Mouse (Mus musculus) c-Kit-positive CD71-positive TER-119-negative erythroid progenitor cells, embryonic 14.5 days (primary cell): ENCODE data around the gene 3830406C13Rik.

Source experiments
- DNase-seq: peaks from one replicate; pipeline ENCODE4 v3.0.0-alpha.2; 2013; ENCODE audit warnings: low read depth

The 3830406C13Rik gene

DNA sequence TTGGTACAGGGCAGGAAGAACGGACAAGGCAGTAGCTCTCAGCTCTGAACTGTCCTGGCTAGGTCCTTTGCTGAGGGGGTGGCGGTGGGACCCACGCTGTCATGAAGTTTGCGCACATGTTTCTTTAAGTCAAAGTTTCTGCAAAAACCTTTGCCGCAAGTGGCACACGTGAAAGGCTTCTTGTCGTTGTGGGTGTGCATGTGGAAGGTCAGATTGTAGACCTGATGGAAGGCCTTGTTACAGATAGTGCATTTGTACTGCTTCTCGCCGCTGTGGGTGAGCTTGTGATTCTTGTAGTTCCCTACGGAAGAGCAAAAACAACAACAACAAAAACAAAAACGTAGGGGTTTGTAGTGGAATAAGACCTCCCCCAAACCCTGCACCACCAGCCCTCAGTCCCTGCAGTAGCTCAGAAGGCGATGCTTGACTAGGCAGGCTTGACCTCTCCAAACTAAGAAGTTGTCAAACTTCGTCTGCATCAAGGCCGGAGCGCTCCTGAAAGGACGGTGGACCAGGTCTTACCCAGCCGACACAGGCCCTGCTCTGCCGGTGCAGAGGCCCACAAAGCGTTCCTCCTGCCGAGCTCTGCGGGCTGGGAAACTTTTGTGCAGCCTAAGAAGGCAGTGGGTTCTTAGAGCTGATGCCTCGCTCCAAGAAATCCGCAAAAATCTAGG is 58.6 kb downstream of the 3830406C13Rik start:
- DNase-seq, result no peak

DNA sequence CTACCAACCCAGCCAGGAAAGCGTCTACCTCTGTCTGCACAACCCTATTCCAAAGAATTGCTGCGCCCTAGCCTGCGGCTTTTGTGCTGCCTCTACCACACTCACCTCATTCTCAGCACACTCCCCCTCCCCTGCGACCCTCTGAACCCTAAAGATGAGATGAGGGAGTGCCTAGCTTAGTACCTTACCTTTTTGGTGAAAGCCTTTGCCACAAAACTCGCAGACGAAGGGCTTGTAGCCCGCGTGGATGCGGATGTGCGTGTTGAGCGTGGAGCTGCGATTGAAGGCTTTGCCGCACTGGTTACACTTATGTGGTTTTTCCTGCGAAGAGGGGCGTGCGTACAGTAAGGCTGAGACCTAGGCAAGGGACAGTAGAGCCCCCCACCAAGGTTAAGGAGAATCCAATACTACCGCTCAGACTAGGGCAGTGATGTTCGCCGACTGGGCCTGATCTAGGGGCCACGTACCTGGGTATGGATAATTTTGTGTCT is 59.5 kb downstream of the 3830406C13Rik start:
- DNase-seq, result no peak

DNA sequence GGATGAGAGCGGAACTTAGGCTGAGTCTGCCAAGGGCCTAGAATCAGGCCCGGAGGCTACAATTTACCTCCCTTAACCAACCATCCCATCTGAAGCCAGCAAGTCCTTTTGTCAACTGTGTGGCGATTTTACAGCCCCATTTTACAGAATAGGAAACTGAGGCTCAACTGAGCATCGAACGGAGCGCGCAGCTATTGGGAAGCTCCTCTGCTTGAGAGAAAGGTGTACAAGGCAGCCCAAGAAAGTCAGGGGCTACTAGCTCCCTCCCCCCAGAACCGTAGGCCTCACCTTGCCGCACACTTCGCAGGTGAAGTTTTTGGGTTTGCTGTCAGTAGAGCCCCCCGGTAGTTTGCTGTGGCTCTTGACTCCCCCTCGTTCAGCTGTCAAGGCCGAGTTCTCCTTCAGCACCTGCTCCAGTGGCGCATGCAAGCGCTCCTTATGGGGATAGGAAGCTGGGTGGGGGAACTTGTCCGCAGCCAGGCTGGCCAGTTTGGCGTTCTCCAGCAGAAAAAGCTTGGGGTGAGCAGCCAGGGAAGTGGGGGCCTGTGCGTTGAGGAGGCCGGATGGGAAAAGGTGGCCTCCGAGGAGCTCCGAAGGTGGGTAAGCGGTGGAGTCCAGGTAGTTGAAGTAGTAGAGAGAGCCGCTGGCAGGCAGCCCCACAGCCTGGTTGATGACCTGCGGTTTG is 60.2 kb downstream of the 3830406C13Rik start:
- DNase-seq, result no peak

GRCm38 (mm10) chr14:12344746-12345240 is 60.8 kb downstream of the 3830406C13Rik start:
- no peak for DNase-seq

GRCm38 (mm10) chr14:12345241-12345921 is 61.4 kb downstream of the 3830406C13Rik start:
- no peak for DNase-seq

DNA sequence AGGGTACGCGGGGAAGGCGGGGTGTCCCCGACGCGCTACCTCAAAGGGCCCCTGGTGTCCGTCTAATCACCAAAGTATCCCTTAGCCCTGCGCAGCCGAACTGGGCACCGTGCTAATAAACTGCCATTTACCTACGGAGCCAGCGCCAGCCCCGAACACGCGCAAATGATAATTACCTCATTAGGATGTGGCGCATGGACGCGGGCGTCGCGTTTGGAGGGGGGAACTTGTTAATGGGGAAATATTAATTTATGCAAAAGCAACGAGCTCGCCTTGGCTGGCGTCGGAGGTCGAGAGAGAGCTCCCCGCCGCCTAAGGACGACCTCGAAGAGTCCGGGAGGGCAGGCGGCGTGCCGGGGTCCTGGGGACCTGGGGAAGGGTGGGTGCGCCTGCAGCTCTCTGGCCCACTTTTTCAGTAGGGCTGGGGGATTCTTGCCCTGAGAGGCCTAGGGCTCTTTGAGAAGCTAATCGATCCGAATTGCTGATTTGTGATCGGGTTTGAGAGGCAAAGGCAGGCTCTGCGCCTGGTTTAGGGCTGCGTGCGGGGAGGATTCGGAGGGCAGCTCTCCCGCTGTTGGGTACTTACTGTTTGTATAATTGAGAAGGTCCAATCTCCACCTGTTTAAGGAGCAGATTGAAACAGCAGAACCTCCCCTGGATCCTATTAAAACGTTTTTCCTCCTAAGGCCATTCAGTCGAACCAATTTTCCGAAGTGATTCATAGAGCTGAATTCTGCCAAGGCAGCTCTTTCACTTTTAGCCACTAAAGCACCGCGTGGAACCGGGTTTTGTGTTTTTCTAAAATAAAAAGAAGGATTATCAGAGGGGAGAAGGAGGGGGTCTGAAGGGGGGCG is 62.3 kb downstream of the 3830406C13Rik start:
- DNase-seq, result no peak

- DNase-seq, result no peak
Measured at GRCm38 (mm10) chr14:12346865-12347600, 63.1 kb downstream of the 3830406C13Rik start.

- no peak for DNase-seq
Measured at GRCm38 (mm10) chr14:12348089-12348488, 64.1 kb downstream of the 3830406C13Rik start, which contains the start of gene Fezf2. Fezf2 (minus strand) TSS chr14:12348189.

DNA sequence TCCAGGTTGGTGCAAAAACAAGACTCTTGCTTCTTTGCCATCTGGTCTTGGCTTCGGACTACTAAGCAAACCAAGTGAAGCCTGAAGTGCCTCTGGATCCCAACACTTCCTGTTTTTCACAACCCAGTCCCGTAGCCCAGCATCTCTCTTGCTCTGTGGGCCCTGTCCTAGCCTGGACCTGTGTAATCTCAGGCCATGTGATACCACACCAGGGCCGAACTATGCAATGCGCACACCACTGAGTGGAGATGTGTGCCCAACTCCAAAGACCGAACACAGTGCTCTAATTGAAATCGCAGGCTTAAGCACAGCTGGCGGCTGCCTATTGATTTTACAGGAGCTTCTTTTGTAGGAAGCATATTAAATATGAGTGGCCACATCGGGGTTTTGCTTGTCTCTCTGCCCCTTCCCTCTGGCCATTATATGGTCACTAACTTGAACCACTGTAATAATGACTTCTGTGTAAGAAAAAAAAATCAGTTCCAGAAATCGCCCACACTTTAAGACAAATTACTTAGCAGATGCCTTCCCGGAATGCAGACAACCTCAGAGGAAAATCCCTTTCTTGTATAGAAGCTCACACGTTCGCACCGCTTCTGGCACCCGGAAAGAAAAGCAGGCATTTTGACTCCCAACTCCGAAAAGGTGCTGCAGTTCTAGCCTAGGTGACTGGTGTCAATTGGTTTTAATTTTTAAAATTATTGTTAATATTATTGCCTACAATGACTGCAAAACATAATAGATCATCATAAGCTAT is 65.5 kb downstream of the 3830406C13Rik start:
- no peak for DNase-seq

DNA sequence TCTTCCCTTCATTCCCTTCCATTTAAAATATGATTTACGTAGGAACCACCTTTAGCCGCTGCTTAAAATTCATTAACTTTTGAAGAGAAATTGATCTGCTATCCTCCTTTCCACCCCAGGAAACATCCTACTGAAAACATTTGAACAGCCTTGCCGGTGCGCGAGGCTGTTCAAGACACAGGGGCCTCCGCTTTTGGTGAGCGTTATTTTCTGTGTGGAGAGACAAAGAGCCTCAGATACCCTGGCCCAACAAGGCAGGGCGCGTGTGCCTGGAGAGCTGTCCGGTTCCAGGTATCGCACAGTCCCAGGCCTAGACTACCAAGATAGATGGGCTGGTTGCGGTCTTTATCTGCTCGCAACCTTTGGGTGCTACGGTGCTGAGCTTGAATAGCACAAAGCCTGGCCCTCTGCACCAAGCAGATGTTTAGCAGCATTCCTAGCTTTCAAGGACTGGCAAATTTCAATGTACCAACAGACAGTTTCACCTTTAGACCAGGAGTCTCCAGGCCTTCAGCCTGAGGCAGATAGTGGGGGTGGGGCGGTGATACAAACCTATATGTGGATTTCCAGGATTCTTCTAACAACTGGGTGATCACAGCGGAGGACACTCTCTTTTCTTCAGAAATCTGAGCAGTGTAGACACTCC is 66.4 kb downstream of the 3830406C13Rik start:
- no peak for DNase-seq
